Mouse (Mus musculus) kidney, adult 2 months (tissue): ENCODE data around the gene Fgf11. TPM values are rescaled to one million over a fixed set of nuclear protein-coding genes. Genes with fewer than 3 reads are reported as not detected.

Experiments
- DNase-seq: peaks from one replicate; pipeline ENCODE4 v3.0.0; 2021
- H3K27ac ChIP-seq: fragments of 200-500 bp; 2 replicates; pipeline ENCODE4 v1.5.1; 2012; ENCODE audit warnings: low read depth, low read length, control low read depth, inconsistent platforms; ENCODE audit not compliant: insufficient read depth
- H3K27me3 ChIP-seq: fragments of 200-500 bp; replicated peaks from 2 replicates; pipeline ENCODE4 v1.6.1; 2012; ENCODE audit warnings: mild to moderate bottlenecking, moderate library complexity, low read length, inconsistent platforms; ENCODE audit not compliant: control insufficient read depth, insufficient read depth
- H3K36me3 ChIP-seq: fragments of 200-500 bp; 2 replicates; pipeline ENCODE4 v1.6.1; 2012; ENCODE audit warnings: mild to moderate bottlenecking, moderate library complexity, low read length, inconsistent platforms; ENCODE audit not compliant: control insufficient read depth, insufficient read depth
- H3K4me1 ChIP-seq: fragments of 200-500 bp; 2 replicates; pipeline ENCODE4 v1.6.1; 2011; ENCODE audit warnings: low read length; ENCODE audit not compliant: control insufficient read depth, insufficient read depth
- H3K4me3 ChIP-seq: fragments of 200-500 bp; 2 replicates; pipeline ENCODE4 v1.5.1; 2011; ENCODE audit warnings: mild to moderate bottlenecking, low read depth, low read length, control low read depth; ENCODE audit not compliant: insufficient read depth
- CTCF ChIP-seq: fragments of 200-500 bp; conservative IDR thresholded peaks from 2 replicates; pipeline ENCODE4 v1.5.1; 2011; ENCODE audit warnings: low read depth, mild to moderate bottlenecking, control low read depth, low read length, moderate library complexity, mixed read lengths; ENCODE audit not compliant: insufficient read depth, insufficient read length
- POLR2A ChIP-seq: fragments of 200-500 bp; IDR thresholded peaks from one replicate; pipeline ENCODE4 v1.6.1; 2011; ENCODE audit warnings: low read depth, low read length, control low read depth
- WGBS: fragments of 180-500 bp; shearing (Covaris S2); methylation state at CpG from one replicate; pipeline ENCODE4 v1.1.7; 2018; 5-methylcytosine and 5-hydroxymethylcytosine counted together
- polyA plus RNA-seq: library from polyadenylated mRNA; depleted of rRNA; stranded (reverse); fragments of >200 nt; gene quantifications from 2 replicates; pipeline ENCODE4 v1.2.3, GENCODE M21; 2012

The Fgf11 gene
- polyA plus RNA-seq, 1 experiment, result 2.6 TPM

GRCm38 (mm10) chr11:69799394-69800137, 2.1 kb downstream of the Fgf11 start:
- TF ChIP-seq CTCF, result no peak
- TF ChIP-seq POLR2A, result no peak
- H3K36me3 ChIP-seq, result no peaks in the 10 kb centered on the region
- DNase-seq, result no peak
- peaks cover 18% of the 10 kb centered on the region for H3K4me1 ChIP-seq
- H3K27me3 ChIP-seq, result no peaks in the 10 kb centered on the region; the same call in 1 of the 2 replicates
- H3K4me3 ChIP-seq, result no peak overlapping the region
- H3K27ac ChIP-seq, result no peak overlapping the region
- WGBS, result 58% methylated on average over 12 of the region's 12 CpGs

GRCm38 (mm10) chr11:69797924-69798323, 3.7 kb downstream of the Fgf11 start:
- WGBS, result 90% methylated on average over 7 of the region's 7 CpGs
- no peak for DNase-seq
- Histone ChIP-seq H3K4me1 (peaks cover 6% of the 10 kb centered on the region), H3K27ac (no peak overlapping the region), H3K36me3 (no peaks in the 10 kb centered on the region), H3K4me3 (no peak overlapping the region), H3K27me3 (no peaks in the 10 kb centered on the region; the same call in 1 of the 2 replicates)
- no peak for TF ChIP-seq CTCF
- no peak for TF ChIP-seq POLR2A

GRCm38 (mm10) chr11:69795983-69796435, 5.6 kb downstream of the Fgf11 start:
- no peak for DNase-seq
- peaks cover 1% of the 10 kb centered on the region; the same call in 1 of the 2 replicates for H3K4me1 ChIP-seq
- no peaks in the 10 kb centered on the region for H3K27me3 ChIP-seq
- TF ChIP-seq POLR2A (no peak), CTCF (no peak)
- 6% methylated on average over 13 of the region's 13 CpGs for WGBS
- no peak overlapping the region for H3K4me3 ChIP-seq
- H3K27ac ChIP-seq, result no peak overlapping the region
- H3K36me3 ChIP-seq, result no peaks in the 10 kb centered on the region

GRCm38 (mm10) chr11:69795168-69795982, 6.3 kb downstream of the Fgf11 start, which contains the start of gene Chrnb1:
TSS of gene Chrnb1 (minus strand) at chr11:69795943.
- TF ChIP-seq CTCF, result no peak
- no peak for TF ChIP-seq POLR2A
- 1% methylated on average over 52 of the region's 52 CpGs for WGBS
- H3K27ac ChIP-seq, result peak within 1 kb of the TSS; percentile 39; the same call in 1 of the 2 replicates
- H3K36me3 ChIP-seq, result no peaks in the 10 kb centered on the region
- H3K4me3 ChIP-seq, result peak within 1 kb of the TSS; percentile 56
- H3K27me3 ChIP-seq, result no peaks in the 10 kb centered on the region
- no peaks in the 10 kb centered on the region for H3K4me1 ChIP-seq
- DNase-seq, result peak; percentile 99

GRCm38 (mm10) chr11:69793429-69793828, 8.2 kb downstream of the Fgf11 start:
- TF ChIP-seq POLR2A (no peak), CTCF (no peak)
- H3K27me3 ChIP-seq, result no peaks in the 10 kb centered on the region
- 75% methylated on average over 5 of the region's 5 CpGs for WGBS
- no peak overlapping the region for H3K27ac ChIP-seq
- H3K4me1 ChIP-seq, result no peaks in the 10 kb centered on the region
- H3K4me3 ChIP-seq, result no peak overlapping the region
- H3K36me3 ChIP-seq, result no peaks in the 10 kb centered on the region
- no peak for DNase-seq

- 76% methylated on average over 5 of the region's 5 CpGs for WGBS
- Histone ChIP-seq H3K27ac (no peak overlapping the region), H3K36me3 (no peaks in the 10 kb centered on the region), H3K27me3 (no peaks in the 10 kb centered on the region), H3K4me3 (no peak overlapping the region), H3K4me1 (no peaks in the 10 kb centered on the region)
- TF ChIP-seq POLR2A, result no peak
- TF ChIP-seq CTCF, result no peak
- no peak for DNase-seq
Observed at GRCm38 (mm10) chr11:69791420-69791819, 10.2 kb downstream of the Fgf11 start.

GRCm38 (mm10) chr11:69789431-69789830, 12.2 kb downstream of the Fgf11 start:
- WGBS, result 54% methylated on average over 5 of the region's 5 CpGs
- Histone ChIP-seq H3K36me3 (no peaks in the 10 kb centered on the region), H3K27me3 (no peaks in the 10 kb centered on the region), H3K4me1 (peaks cover 5% of the 10 kb centered on the region; the same call in 1 of the 2 replicates), H3K27ac (no peak overlapping the region), H3K4me3 (no peak overlapping the region)
- no peak for DNase-seq
- TF ChIP-seq POLR2A, result no peak
- no peak for TF ChIP-seq CTCF
